Mouse (Mus musculus) erythroblast, embryonic 14.5 days (primary cell): Measurements from ENCODE around the gene Olfr823.

ENCODE experiments used
- GATA1 ChIP-seq: IDR thresholded peaks from 2 replicates; pipeline ENCODE4 v1.6.1; 2012; ENCODE audit warnings: low read length, inconsistent platforms, mixed read lengths
- TAL1 ChIP-seq: IDR thresholded peaks from 3 replicates; pipeline ENCODE4 v1.6.1; 2012; ENCODE audit warnings: low read length, inconsistent platforms, mixed read lengths

DNA sequence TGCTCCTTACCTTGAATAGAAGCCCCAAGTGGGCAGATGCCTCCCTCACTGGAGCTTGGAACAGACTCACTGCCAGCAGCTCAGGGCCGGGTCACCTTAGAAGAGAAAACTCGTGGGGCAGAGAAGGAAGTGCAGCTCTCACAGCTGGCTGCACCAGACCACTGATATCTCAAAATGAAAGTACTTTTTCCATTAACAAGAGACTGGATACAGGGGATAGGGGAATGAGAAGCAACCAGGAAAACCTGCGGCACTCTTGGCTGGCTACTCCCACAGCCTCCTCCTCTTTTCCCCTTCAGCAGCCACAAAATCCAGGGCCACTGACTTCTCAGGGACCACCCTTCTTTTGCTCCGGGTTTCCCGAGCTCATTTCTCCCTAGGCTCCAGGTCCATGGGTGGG lies 28.9 kb upstream of the Olfr823 start:
- TF ChIP-seq GATA1 (no peak), TAL1 (no peak)
